Mouse (Mus musculus): Measurements from ENCODE around the gene Ces2a. TPM values are rescaled to one million over a fixed set of nuclear protein-coding genes. Genes with fewer than 3 reads are reported as not detected.
A peak's percentile ranks its signal among the peaks of the same experiment; 100 is the strongest.

Ces2a gene
- polyA plus RNA-seq, 1 experiment from 2014 or later = 0.24 TPM

DNA sequence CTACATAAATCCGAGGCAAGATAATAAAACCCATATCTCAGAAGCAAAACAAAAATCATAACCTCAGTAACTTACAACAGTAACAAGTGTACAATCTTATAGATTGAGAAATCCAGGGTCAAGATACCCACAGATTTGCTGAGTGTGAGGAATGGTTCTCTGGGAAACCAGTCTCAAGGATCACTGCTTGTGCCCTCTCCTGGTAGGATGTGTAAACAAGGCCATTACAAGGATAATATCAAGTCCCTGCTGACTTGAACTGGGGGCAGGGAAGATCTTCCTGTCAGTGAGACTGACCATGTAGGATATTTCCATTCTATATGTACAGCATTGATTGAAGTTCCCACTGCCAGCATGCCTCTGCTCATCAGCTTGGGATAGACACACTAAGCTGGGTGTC, 8.2 kb downstream of the Ces2a start:
- DNase-seq (ENCODE audit: low spot score) = no peak
- no peak for ATAC-seq (replicated peaks; ENCODE audit: low FRiP score, low read depth)
- TF ChIP-seq CTCF (IDR thresholded peaks at IDR 0.05; ENCODE audit: low read depth) = peak; percentile 27; the same call in 1 of the 2 replicates
- Histone ChIP-seq H3K27me3 (ENCODE audit: insufficient read depth, low read length) (no peaks in the 10 kb centered on the region), H3K4me3 (replicated peaks; ENCODE audit: low read depth, low read length) (no peak overlapping the region), H3K4me1 (replicated peaks; ENCODE audit: insufficient read depth, low read length) (no peaks in the 10 kb centered on the region), H3K36me3 (ENCODE audit: insufficient read depth, low read length) (no peaks in the 10 kb centered on the region), H3K9ac (ENCODE audit: low read depth, low read length) (no peak overlapping the region), H3K9me3 (replicated peaks; ENCODE audit: low read length) (no peaks in the 10 kb centered on the region), H3K27ac (no peak overlapping the region), H3K4me2 (ENCODE audit: low read length) (no peak overlapping the region)
- 76% methylated on average over 1 of the region's 1 CpGs for WGBS

DNA sequence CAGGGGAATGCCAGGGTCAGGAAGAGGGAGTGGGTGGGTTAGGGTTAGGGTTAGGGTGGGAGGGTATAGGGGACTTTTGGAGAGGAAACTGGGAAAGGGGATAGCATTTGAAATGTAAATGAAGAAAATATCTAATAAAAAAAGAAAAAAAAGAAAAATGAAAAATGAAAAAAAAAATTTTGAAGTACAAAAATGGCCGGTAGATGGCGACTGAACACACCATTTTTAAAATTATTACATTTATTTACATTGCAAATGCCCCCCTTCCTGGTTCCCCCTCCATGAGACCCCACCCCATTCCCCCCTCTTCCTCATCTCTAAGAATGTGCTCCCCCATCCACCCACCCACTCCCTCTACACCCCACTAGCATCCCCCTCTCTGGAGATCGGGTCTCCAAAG, 9.6 kb downstream of the Ces2a start:
- Histone ChIP-seq H3K4me3 (replicated peaks; ENCODE audit: low read depth, low read length) (no peak overlapping the region), H3K4me2 (ENCODE audit: low read length) (no peak overlapping the region), H3K27me3 (ENCODE audit: insufficient read depth, low read length) (no peaks in the 10 kb centered on the region), H3K4me1 (replicated peaks; ENCODE audit: insufficient read depth, low read length) (no peaks in the 10 kb centered on the region), H3K27ac (no peak overlapping the region), H3K36me3 (ENCODE audit: insufficient read depth, low read length) (no peaks in the 10 kb centered on the region), H3K9me3 (replicated peaks; ENCODE audit: low read length) (no peaks in the 10 kb centered on the region), H3K9ac (ENCODE audit: low read depth, low read length) (no peak overlapping the region)
- DNase-seq (ENCODE audit: low spot score) (no peak), ATAC-seq (replicated peaks; ENCODE audit: low FRiP score, low read depth) (no peak)
- no peak for TF ChIP-seq CTCF (IDR thresholded peaks at IDR 0.05; ENCODE audit: low read depth)
- 82% methylated on average over 3 of the region's 3 CpGs for WGBS

DNA sequence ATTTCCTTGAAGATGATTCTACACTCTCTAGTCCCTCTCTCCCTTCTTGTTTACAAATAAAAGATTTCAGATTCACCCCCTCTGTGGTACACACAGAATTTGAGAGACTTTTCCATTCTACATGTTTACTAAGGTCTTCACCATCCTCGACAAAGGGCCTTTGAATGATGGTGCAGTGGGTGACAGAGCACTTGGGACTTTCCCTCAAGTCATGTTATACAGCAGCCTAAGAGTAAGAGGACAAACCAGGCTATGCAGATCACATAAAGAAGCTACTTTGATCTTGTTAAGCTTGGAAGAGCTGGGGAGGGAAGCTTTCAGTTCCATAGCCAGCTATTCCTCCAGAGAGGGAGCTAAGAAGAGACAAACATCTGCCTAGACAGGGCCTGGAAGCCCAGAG, 19.0 kb downstream of the Ces2a start:
- no peak overlapping the region for H3K4me3 ChIP-seq (replicated peaks; ENCODE audit: low read depth, low read length)

DNA sequence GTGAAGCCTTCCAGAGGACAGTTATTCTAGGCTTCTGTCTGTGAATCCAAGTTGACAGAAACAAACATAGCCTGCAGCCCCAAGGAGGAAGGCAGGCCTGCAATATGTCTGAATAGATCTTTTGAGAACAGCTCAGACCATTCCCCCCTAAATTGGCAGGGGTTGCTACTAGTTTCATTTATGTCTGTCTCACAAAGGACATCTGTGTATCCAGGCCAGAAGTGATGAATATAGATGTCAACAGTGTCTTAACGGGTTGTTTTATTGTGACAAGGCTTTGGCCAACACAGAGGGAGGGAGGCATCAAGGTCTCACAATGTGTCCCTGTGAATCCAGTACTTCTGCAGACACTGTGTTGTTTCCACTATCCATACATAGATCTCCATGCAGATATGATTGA, 23.8 kb downstream of the Ces2a start:
- H3K9me3 ChIP-seq (replicated peaks; ENCODE audit: low read length) = no peaks in the 10 kb centered on the region
- H3K4me2 ChIP-seq (ENCODE audit: low read length) = no peak overlapping the region
- H3K27ac ChIP-seq = no peak overlapping the region
- H3K4me1 ChIP-seq (replicated peaks; ENCODE audit: insufficient read depth, low read length) = no peaks in the 10 kb centered on the region
- no peak overlapping the region for H3K9ac ChIP-seq (ENCODE audit: low read depth, low read length)
- no peaks in the 10 kb centered on the region for H3K36me3 ChIP-seq (ENCODE audit: insufficient read depth, low read length)
- no peaks in the 10 kb centered on the region for H3K27me3 ChIP-seq (ENCODE audit: insufficient read depth, low read length)
- ATAC-seq (replicated peaks; ENCODE audit: low FRiP score, low read depth) = no peak
- no peak overlapping the region for H3K4me3 ChIP-seq (replicated peaks; ENCODE audit: low read depth, low read length)
- WGBS = 52% methylated on average over 1 of the region's 1 CpGs
- no peak for DNase-seq (ENCODE audit: low spot score)
- no peak for TF ChIP-seq CTCF (IDR thresholded peaks at IDR 0.05; ENCODE audit: low read depth)

More for the DNA sequence above, 19.0 kb downstream of the Ces2a start:
- Histone ChIP-seq H3K27me3 (ENCODE audit: insufficient read depth, low read length) (no peaks in the 10 kb centered on the region), H3K4me1 (replicated peaks; ENCODE audit: insufficient read depth, low read length) (no peaks in the 10 kb centered on the region), H3K9me3 (replicated peaks; ENCODE audit: low read length) (no peaks in the 10 kb centered on the region), H3K36me3 (ENCODE audit: insufficient read depth, low read length) (no peaks in the 10 kb centered on the region), H3K9ac (ENCODE audit: low read depth, low read length) (no peak overlapping the region), H3K27ac (no peak overlapping the region), H3K4me2 (ENCODE audit: low read length) (no peak overlapping the region)
- DNase-seq (ENCODE audit: low spot score) (no peak), ATAC-seq (replicated peaks; ENCODE audit: low FRiP score, low read depth) (no peak)
- 65% methylated on average over 1 of the region's 1 CpGs for WGBS
- no peak for TF ChIP-seq CTCF (IDR thresholded peaks at IDR 0.05; ENCODE audit: low read depth)

DNA sequence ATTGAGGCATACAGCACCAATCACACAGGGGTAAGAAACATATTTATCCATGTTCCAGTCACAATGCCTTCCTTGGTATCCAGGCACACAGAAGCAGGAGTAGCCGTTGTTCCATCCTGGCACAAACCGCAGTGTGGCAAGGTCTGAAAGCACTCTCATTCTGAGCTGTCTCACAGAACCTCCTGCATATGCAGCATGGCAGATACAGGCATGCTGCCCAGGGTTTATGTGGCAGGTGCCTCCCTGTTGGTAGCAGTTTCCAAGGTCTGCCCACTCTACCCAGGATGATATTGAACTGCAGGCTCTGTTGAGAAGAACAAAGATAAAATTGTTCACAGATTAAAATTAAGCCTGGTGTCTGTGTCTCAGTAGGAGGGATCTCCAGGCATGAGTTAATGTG, 24.4 kb downstream of the Ces2a start:
- no peak overlapping the region for H3K27ac ChIP-seq
- DNase-seq (ENCODE audit: low spot score) = no peak
- H3K4me3 ChIP-seq (replicated peaks; ENCODE audit: low read depth, low read length) = no peak overlapping the region
- H3K4me1 ChIP-seq (replicated peaks; ENCODE audit: insufficient read depth, low read length) = no peaks in the 10 kb centered on the region
- H3K36me3 ChIP-seq (ENCODE audit: insufficient read depth, low read length) = no peaks in the 10 kb centered on the region
- TF ChIP-seq CTCF (IDR thresholded peaks at IDR 0.05; ENCODE audit: low read depth) = no peak
- no peak for ATAC-seq (replicated peaks; ENCODE audit: low FRiP score, low read depth)
- no peaks in the 10 kb centered on the region for H3K27me3 ChIP-seq (ENCODE audit: insufficient read depth, low read length)
- H3K9me3 ChIP-seq (replicated peaks; ENCODE audit: low read length) = no peaks in the 10 kb centered on the region
- no peak overlapping the region for H3K4me2 ChIP-seq (ENCODE audit: low read length)
- H3K9ac ChIP-seq (ENCODE audit: low read depth, low read length) = no peak overlapping the region
- WGBS = 92% methylated on average over 2 of the region's 2 CpGs

DNA sequence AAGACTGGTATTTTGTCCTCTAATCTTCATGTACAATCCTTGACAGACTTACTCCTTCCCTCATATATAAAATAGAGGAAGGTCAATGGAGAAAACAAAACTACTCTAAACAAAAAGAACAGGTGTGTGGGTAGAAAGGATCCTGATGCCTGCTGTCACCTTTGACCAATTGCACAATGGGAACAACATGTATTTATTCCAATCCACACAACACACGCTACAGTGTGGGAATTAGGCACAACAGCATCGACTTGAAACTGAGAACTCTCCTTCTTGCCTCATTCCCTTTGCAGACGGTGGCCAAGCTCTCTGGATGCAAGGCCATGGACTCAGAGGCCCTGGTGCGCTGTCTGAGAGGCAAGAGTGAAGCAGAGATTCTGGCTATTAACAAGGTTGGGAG, 27.3 kb downstream of the Ces2a start:
- TF ChIP-seq CTCF (IDR thresholded peaks at IDR 0.05; ENCODE audit: low read depth) = no peak
- H3K36me3 ChIP-seq (ENCODE audit: insufficient read depth, low read length) = no peaks in the 10 kb centered on the region
- no peak overlapping the region for H3K27ac ChIP-seq
- no peak overlapping the region for H3K9ac ChIP-seq (ENCODE audit: low read depth, low read length)
- no peaks in the 10 kb centered on the region for H3K4me1 ChIP-seq (replicated peaks; ENCODE audit: insufficient read depth, low read length)
- ATAC-seq (replicated peaks; ENCODE audit: low FRiP score, low read depth) (no peak), DNase-seq (ENCODE audit: low spot score) (no peak)
- no peak overlapping the region for H3K4me3 ChIP-seq (replicated peaks; ENCODE audit: low read depth, low read length)
- H3K27me3 ChIP-seq (ENCODE audit: insufficient read depth, low read length) = no peaks in the 10 kb centered on the region
- H3K4me2 ChIP-seq (ENCODE audit: low read length) = no peak overlapping the region
- 88% methylated on average over 4 of the region's 4 CpGs for WGBS
- H3K9me3 ChIP-seq (replicated peaks; ENCODE audit: low read length) = no peaks in the 10 kb centered on the region

DNA sequence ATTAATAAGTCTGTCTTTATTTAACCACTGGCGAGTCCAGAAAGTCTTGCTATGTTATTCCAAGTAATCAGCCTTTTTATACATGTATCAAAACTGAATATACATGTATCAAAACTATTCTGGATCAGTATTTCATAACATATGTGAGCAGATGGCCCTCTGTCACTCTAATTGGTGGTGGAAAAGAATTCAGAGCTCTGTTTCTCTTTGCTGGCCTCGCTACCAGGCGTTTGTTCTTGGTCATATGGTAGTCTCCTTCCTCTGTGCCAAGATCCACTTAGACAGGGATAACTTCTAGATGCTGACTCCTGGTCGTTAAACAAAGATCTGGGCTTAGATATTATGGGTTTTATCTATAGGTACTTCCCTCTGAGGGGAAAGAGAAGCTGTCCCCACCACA, 32.7 kb downstream of the Ces2a start:
- Histone ChIP-seq H3K36me3 (ENCODE audit: insufficient read depth, low read length) (no peaks in the 10 kb centered on the region), H3K27ac (no peak overlapping the region), H3K4me3 (replicated peaks; ENCODE audit: low read depth, low read length) (no peak overlapping the region), H3K9me3 (replicated peaks; ENCODE audit: low read length) (no peaks in the 10 kb centered on the region), H3K9ac (ENCODE audit: low read depth, low read length) (no peak overlapping the region), H3K27me3 (ENCODE audit: insufficient read depth, low read length) (no peaks in the 10 kb centered on the region), H3K4me1 (replicated peaks; ENCODE audit: insufficient read depth, low read length) (no peaks in the 10 kb centered on the region), H3K4me2 (ENCODE audit: low read length) (no peak overlapping the region)
- DNase-seq (ENCODE audit: low spot score) (no peak), ATAC-seq (replicated peaks; ENCODE audit: low FRiP score, low read depth) (no peak)
- WGBS = 65% methylated on average over 4 of the region's 4 CpGs
- no peak for TF ChIP-seq CTCF (IDR thresholded peaks at IDR 0.05; ENCODE audit: low read depth)
